Mouse (Mus musculus) MEL (cell line): Measurements from ENCODE around the gene Wdr46. TPM values are rescaled to one million over a fixed set of nuclear protein-coding genes. Genes with fewer than 3 reads are reported as not detected.

Experiments used
- DNase-seq: peaks from one replicate; pipeline ENCODE4 v3.0.0; 2011; ENCODE audit warnings: low read depth, low spot score
- H3K27ac ChIP-seq: 2 replicates; pipeline ENCODE4 v1.5.1; 2012; ENCODE audit warnings: low read depth, mild to moderate bottlenecking, control low read depth, low read length, moderate library complexity; ENCODE audit not compliant: control insufficient read depth
- H3K27me3 ChIP-seq, 2 experiments: fragments of 150-350 bp in 1 of 2; sonication (generic) in 1 of 2; 2 replicates each; pipeline ENCODE4 v1.6.1; 2012; ENCODE audit warnings: low read length in 2 of 2, mild to moderate bottlenecking in 2 of 2, improper control_type of control experiment in 1 of 2, moderate library complexity in 1 of 2; ENCODE audit not compliant: insufficient read depth in 2 of 2, control insufficient read depth in 1 of 2
- H3K36me3 ChIP-seq, 2 experiments: 2 replicates each; pipeline ENCODE4 v1.6.1; 2012 to 2014; ENCODE audit warnings: low read length in 2 of 2, improper control_type of control experiment in 1 of 2, inconsistent platforms in 1 of 2, mild to moderate bottlenecking in 1 of 2; ENCODE audit not compliant: insufficient read depth in 2 of 2, control insufficient read depth in 1 of 2
- H3K4me1 ChIP-seq, 2 experiments: fragments of 150-350 bp in 1 of 2; sonication (generic) in 1 of 2; 2 replicates each; pipeline ENCODE4 v1.6.1; 2012; ENCODE audit warnings: low read length in 2 of 2, improper control_type of control experiment in 1 of 2, mild to moderate bottlenecking in 1 of 2; ENCODE audit not compliant: insufficient read depth in 2 of 2, control insufficient read depth in 1 of 2
- H3K4me3 ChIP-seq, 2 experiments: fragments of 150-350 bp in 1 of 2; sonication (generic) in 1 of 2; 2 replicates each; pipeline ENCODE4 v1.5.1; 2012; ENCODE audit warnings: low read depth in 2 of 2, low read length in 2 of 2, mild to moderate bottlenecking in 2 of 2, moderate library complexity in 2 of 2, control low read depth in 1 of 2, improper control_type of control experiment in 1 of 2; ENCODE audit not compliant: control insufficient read depth in 1 of 2, insufficient read depth in 1 of 2
- H3K79me2 ChIP-seq: 2 replicates; pipeline ENCODE4 v1.6.1; 2012; ENCODE audit warnings: mild to moderate bottlenecking, low read length, moderate library complexity; ENCODE audit not compliant: control insufficient read depth, poor library complexity, insufficient read depth
- H3K9ac ChIP-seq: 2 replicates; pipeline ENCODE4 v1.6.1; 2012; ENCODE audit warnings: low read depth, mild to moderate bottlenecking, control low read depth, low read length, moderate library complexity; ENCODE audit not compliant: control insufficient read depth, poor library complexity, severe bottlenecking
- H3K9me3 ChIP-seq: fragments of 150-350 bp; sonication (generic); replicated peaks from 2 replicates; pipeline ENCODE4 v1.6.1; 2012; ENCODE audit warnings: mild to moderate bottlenecking, low read length, improper control_type of control experiment, moderate library complexity; ENCODE audit not compliant: insufficient read depth
- CHD2 ChIP-seq: IDR thresholded peaks from 2 replicates; pipeline ENCODE4 v1.6.1; 2011; ENCODE audit warnings: low read length, improper control_type of control experiment
- CTCF ChIP-seq, 3 experiments: IDR thresholded peaks in 2 of 3; conservative IDR thresholded peaks in 1 of 3; 2 replicates each; pipeline ENCODE4 v1.5.1; 2011 to 2012; ENCODE audit warnings: low read length in 3 of 3, low read depth in 2 of 3, mild to moderate bottlenecking in 2 of 3, improper control_type of control experiment in 1 of 3, inconsistent platforms in 1 of 3, mixed read lengths in 1 of 3, moderate library complexity in 1 of 3; ENCODE audit not compliant: control insufficient read depth in 1 of 3, insufficient read depth in 1 of 3, poor library complexity in 1 of 3, severe bottlenecking in 1 of 3
- ELF1 ChIP-seq: IDR thresholded peaks from 2 replicates; pipeline ENCODE4 v1.6.1; 2014; ENCODE audit warnings: low read depth, mild to moderate bottlenecking, inconsistent platforms, low read length, improper control_type of control experiment, moderate library complexity
- ETS1 ChIP-seq: IDR thresholded peaks from 2 replicates; pipeline ENCODE4 v1.6.1; 2012; ENCODE audit warnings: low read depth, mild to moderate bottlenecking, inconsistent platforms, low read length, improper control_type of control experiment, moderate library complexity
- GABPA ChIP-seq: IDR thresholded peaks from 2 replicates; pipeline ENCODE4 v1.6.1; 2012; ENCODE audit warnings: low read depth, mild to moderate bottlenecking, inconsistent platforms, low read length, improper control_type of control experiment, moderate library complexity
- GATA1 ChIP-seq: IDR thresholded peaks from 2 replicates; pipeline ENCODE4 v1.6.1; 2011; ENCODE audit warnings: low read depth, low read length, improper control_type of control experiment
- MXI1 ChIP-seq: IDR thresholded peaks from 2 replicates; pipeline ENCODE4 v1.6.1; 2011; ENCODE audit warnings: mild to moderate bottlenecking, low read depth, low read length, improper control_type of control experiment
- NELFE ChIP-seq: IDR thresholded peaks from 2 replicates; pipeline ENCODE4 v1.6.1; 2011; ENCODE audit warnings: low read depth, low read length, improper control_type of control experiment
- SIN3A ChIP-seq: IDR thresholded peaks from 2 replicates; pipeline ENCODE4 v1.6.1; 2012; ENCODE audit warnings: low read length, improper control_type of control experiment, inconsistent platforms
- USF1 ChIP-seq: IDR thresholded peaks from 2 replicates; pipeline ENCODE4 v1.6.1; 2014; ENCODE audit warnings: low read depth, mild to moderate bottlenecking, inconsistent platforms, low read length, improper control_type of control experiment, moderate library complexity
- ZC3H11A ChIP-seq: IDR thresholded peaks from 2 replicates; pipeline ENCODE4 v1.6.1; 2012; ENCODE audit warnings: low read depth, mild to moderate bottlenecking, inconsistent platforms, low read length, improper control_type of control experiment
- ZMIZ1 ChIP-seq: IDR thresholded peaks from 2 replicates; pipeline ENCODE4 v1.6.1; 2012; ENCODE audit warnings: low read depth, mild to moderate bottlenecking, inconsistent platforms, low read length, improper control_type of control experiment, moderate library complexity
- polyA plus RNA-seq, 2 experiments: library from polyadenylated mRNA; stranded (reverse) in 1 of 2; unstranded in 1 of 2; fragments of >175 nt in 1 of 2; fragments of >200 nt in 1 of 2; gene quantifications; 2 replicates each; pipeline versions ENCODE4 v1.2.1 to v1.2.4; 2012; ENCODE audit warnings: low replicate concordance in 2 of 2, low read depth in 1 of 2; ENCODE audit not compliant: insufficient read length in 2 of 2, insufficient read depth in 1 of 2, missing spikeins in 1 of 2
- total RNA-seq: library from RNA; depleted of rRNA; stranded (reverse); fragments of 300-350 nt; gene quantifications from 2 replicates; pipeline ENCODE4 v1.2.3, GENCODE M21; 2012

The Wdr46 gene
- total and polyA plus RNA-seq, 3 experiments: 100 to 131 TPM; not detected in 1

DNA sequence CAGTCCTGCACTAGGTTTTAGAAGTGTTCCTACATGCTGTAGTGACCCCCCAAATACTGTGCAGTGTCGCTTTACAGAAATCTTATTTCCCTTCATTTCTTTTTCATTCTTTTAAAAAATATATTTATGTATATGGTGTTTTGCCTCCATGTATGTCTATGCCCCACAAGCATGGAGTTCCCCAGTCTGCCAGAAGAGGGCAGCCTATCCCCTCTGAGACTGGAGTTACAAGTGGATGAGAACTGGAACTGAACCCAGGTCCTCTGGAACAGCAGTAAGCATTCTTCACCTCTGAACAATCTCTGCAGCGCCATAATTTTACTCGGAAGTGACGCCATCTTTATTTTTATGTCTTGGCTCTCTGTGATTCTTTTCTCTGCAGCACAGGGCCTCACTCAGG is 28.9 kb downstream of the Wdr46 start:
- no peaks in the 10 kb centered on the region for H3K4me1 ChIP-seq
- H3K9me3 ChIP-seq: no peaks in the 10 kb centered on the region
- H3K9ac ChIP-seq: no peak overlapping the region
- no peaks in the 10 kb centered on the region for H3K36me3 ChIP-seq
- H3K27me3 ChIP-seq: peaks cover 0 to 1% of the 10 kb centered on the region in 2 experiments; a peak in 1 of 4 replicates
- no peak overlapping the region for H3K4me3 ChIP-seq
- peak; percentile 34 for DNase-seq
- no peaks in the 10 kb centered on the region for H3K79me2 ChIP-seq
- no peak overlapping the region for H3K27ac ChIP-seq
- TF ChIP-seq GATA1: no peak
- TF ChIP-seq ZC3H11A: no peak
- TF ChIP-seq ETS1: no peak
- TF ChIP-seq ELF1: no peak
- no peak for TF ChIP-seq MXI1
- no peak for TF ChIP-seq NELFE
- peak; percentile 11 to 37 (median 16); a peak in 2 of 6 replicates for TF ChIP-seq CTCF (IDR thresholded peaks at IDR 0.05 in 2 of 3, conservative IDR thresholded peaks at IDR 0.05 in 1 of 3; ENCODE audit: control insufficient read depth in 1 of 3, insufficient read depth in 1 of 3, low read depth in 2 of 3, low read length in 3 of 3, poor library complexity in 1 of 3, severe bottlenecking in 1 of 3)

- peak; percentile 85 for DNase-seq
- Histone ChIP-seq H3K79me2 (no peaks in the 10 kb centered on the region), H3K36me3 (no peaks in the 10 kb centered on the region), H3K4me3 (no peak overlapping the region), H3K27me3 (peaks cover 0 to 1% of the 10 kb centered on the region in 2 experiments; a peak in 1 of 4 replicates), H3K4me1 (no peaks in the 10 kb centered on the region), H3K9ac (no peak overlapping the region), H3K27ac (no peak overlapping the region), H3K9me3 (no peaks in the 10 kb centered on the region)
- peak; percentile 99 for TF ChIP-seq SIN3A
- peak; percentile 97 for TF ChIP-seq MXI1
- no peak for TF ChIP-seq ELF1
- TF ChIP-seq CHD2: no peak
- TF ChIP-seq ZMIZ1: no peak
These were observed 32.2 kb downstream of the Wdr46 start for GRCm38 (mm10) chr17:33972691-33973090.

DNA sequence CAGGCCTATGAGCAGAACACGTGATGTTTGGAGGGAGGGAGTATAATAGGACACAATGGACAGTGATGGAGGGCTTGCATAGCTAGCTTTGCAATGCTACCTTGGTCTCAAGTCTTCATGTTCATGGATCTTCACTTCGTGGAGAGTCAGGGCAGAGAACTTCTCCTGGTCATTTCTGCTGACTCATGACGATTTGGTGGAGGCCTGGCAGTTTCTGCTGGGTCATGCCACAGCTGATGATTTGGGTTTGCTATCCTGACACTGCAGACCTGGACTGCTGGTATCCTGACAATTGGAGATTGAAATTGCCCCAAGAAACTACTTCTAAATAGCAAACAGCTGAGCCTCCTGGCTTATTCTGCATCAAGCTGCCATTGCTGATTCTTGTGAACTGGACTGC is 33.1 kb downstream of the Wdr46 start:
- TF ChIP-seq ZC3H11A (no peak), USF1 (no peak), CHD2 (no peak), GABPA (no peak)
- TF ChIP-seq, all 39 proteins: peak for 0
- Histone ChIP-seq H3K36me3 (no peaks in the 10 kb centered on the region), H3K9ac (no peak overlapping the region), H3K4me3 (no peak overlapping the region), H3K27me3 (peaks cover 0 to 1% of the 10 kb centered on the region in 2 experiments; a peak in 1 of 4 replicates), H3K27ac (no peak overlapping the region), H3K9me3 (no peaks in the 10 kb centered on the region), H3K79me2 (no peaks in the 10 kb centered on the region), H3K4me1 (no peaks in the 10 kb centered on the region)
- DNase-seq: no peak
